Mouse (Mus musculus) C2C12 (cell line): ENCODE data around the gene Zfp280c.

Source experiments
- CEBPB ChIP-seq: IDR thresholded peaks from one replicate; pipeline ENCODE4 v1.6.1; 2011; ENCODE audit warnings: low read depth, mild to moderate bottlenecking, control low read depth, moderate library complexity
- CTCF ChIP-seq: IDR thresholded peaks from one replicate; pipeline ENCODE4 v1.5.1; 2011; ENCODE audit not compliant: control insufficient read depth, insufficient read depth, insufficient read length
- FOSL1 ChIP-seq: IDR thresholded peaks from one replicate; pipeline ENCODE4 v1.8.0; 2011; ENCODE audit warnings: mild to moderate bottlenecking, low read length; ENCODE audit not compliant: poor library complexity, insufficient read depth, severe bottlenecking
- MAX ChIP-seq: IDR thresholded peaks from one replicate; pipeline ENCODE4 v1.6.1; 2011; ENCODE audit warnings: mild to moderate bottlenecking, control low read depth
- MYOD1 ChIP-seq: IDR thresholded peaks from one replicate; pipeline ENCODE4 v1.6.1; 2011; ENCODE audit warnings: low read depth; ENCODE audit not compliant: control insufficient read depth, insufficient read length
- MYOG ChIP-seq: IDR thresholded peaks from one replicate; pipeline ENCODE4 v1.6.1; 2011; ENCODE audit not compliant: control insufficient read depth, insufficient read length; ENCODE audit errors: extremely low read depth
- USF1 ChIP-seq: IDR thresholded peaks from one replicate; pipeline ENCODE4 v1.6.1; 2011; ENCODE audit warnings: low read depth, mild to moderate bottlenecking, control low read depth, moderate library complexity

DNA sequence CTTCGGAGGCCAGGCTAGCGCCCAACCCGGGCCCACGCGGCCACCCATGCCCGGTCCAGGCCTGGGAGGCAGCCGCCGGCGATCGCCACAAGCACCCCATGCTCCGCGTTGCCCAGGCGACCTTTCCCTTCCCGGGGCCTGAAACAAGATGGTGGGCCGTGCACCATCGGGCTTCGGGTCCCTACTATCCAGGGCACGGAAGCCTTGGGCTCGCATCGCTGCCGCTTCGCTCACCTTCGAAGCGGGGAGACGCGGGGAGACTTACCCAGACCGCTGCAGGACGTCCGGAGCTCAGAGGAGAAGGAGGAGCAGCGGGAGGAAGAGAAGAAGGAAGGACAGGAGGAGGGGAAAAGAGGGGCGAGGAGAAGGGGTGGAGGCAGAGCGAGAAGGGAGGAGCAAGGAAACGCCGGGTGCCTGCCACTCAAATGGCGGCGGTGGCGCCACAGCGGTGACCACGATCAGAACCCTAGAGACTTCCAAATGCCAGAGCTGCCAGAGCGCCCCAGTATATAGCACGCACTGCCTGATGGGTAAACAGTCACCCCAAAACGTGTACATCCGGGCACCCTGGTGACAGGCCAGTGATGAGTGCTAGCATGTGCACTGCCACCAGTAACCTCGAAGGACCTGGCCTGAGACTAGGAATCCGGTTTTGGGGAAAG lies at the start of gene Zfp280c:
- TF ChIP-seq CTCF (no peak), MYOG (no peak), MAX (peak; percentile 68), MYOD1 (peak; percentile 70), USF1 (no peak), FOSL1 (no peak), CEBPB (no peak)
